Mouse (Mus musculus) heart, postnatal 0 days (tissue): ENCODE measurements around the gene Adcy6. TPM values are rescaled to one million over a fixed set of nuclear protein-coding genes. Genes with fewer than 3 reads are reported as not detected.

ENCODE experiments used
- ATAC-seq: fragments of 200-750 bp; cut with Nextera tagmentation; 2 replicates; pipeline ENCODE4 v1.8.0; 2017; ENCODE audit warnings: low read depth, moderate number of reproducible peaks, moderate library complexity; ENCODE audit not compliant: insufficient read depth
- DNase-seq: peaks from one replicate; pipeline ENCODE4 v3.0.0-alpha.2; 2016; ENCODE audit warnings: low spot score
- H3K27ac ChIP-seq: fragments of 300-500 bp; sonication (generic); 2 replicates; pipeline ENCODE4 v1.5.1; 2014; ENCODE audit warnings: low read depth, mild to moderate bottlenecking
- H3K27me3 ChIP-seq: fragments of 300-500 bp; sonication (generic); 2 replicates; pipeline ENCODE4 v1.6.1; 2014; ENCODE audit warnings: low read length, mixed read lengths; ENCODE audit not compliant: control insufficient read depth, insufficient read depth
- H3K36me3 ChIP-seq: fragments of 300-500 bp; sonication (generic); replicated peaks from 2 replicates; pipeline ENCODE4 v1.6.1; 2014; ENCODE audit warnings: low read length, mixed read lengths; ENCODE audit not compliant: control insufficient read depth, insufficient read depth
- H3K4me1 ChIP-seq: fragments of 300-500 bp; sonication (generic); 2 replicates; pipeline ENCODE4 v1.6.1; 2014; ENCODE audit warnings: antibody characterized with exemption; ENCODE audit not compliant: control insufficient read depth, insufficient read depth
- H3K4me2 ChIP-seq: fragments of 300-500 bp; sonication (generic); 2 replicates; pipeline ENCODE4 v1.6.1; 2014; ENCODE audit warnings: low read depth, mild to moderate bottlenecking, low read length, moderate library complexity
- H3K4me3 ChIP-seq: fragments of 300-500 bp; sonication (generic); 2 replicates; pipeline ENCODE4 v1.5.1; 2014; ENCODE audit warnings: low read depth, low read length
- H3K9ac ChIP-seq: fragments of 300-500 bp; sonication (generic); replicated peaks from 2 replicates; pipeline ENCODE4 v1.6.1; 2014; ENCODE audit warnings: low read depth, low read length, mixed read lengths
- H3K9me3 ChIP-seq: fragments of 300-500 bp; sonication (generic); replicated peaks from 2 replicates; pipeline ENCODE4 v1.6.1; 2016; ENCODE audit warnings: low read length; ENCODE audit not compliant: control insufficient read depth
- CTCF ChIP-seq: IDR thresholded peaks from 2 replicates; pipeline ENCODE4 v1.5.1; 2016; ENCODE audit warnings: antibody characterized with exemption, control low read depth, low read depth
- EP300 ChIP-seq: IDR thresholded peaks from 2 replicates; pipeline ENCODE4 v1.6.1; 2016; ENCODE audit warnings: antibody characterized with exemption, low read depth
- WGBS: fragments of 180-500 bp; shearing (Covaris S2); extraction: QIAGEN DNeasy Blood & Tissue Kit; methylation state at CpG from one replicate; pipeline ENCODE4 v1.1.7; 2014; 5-methylcytosine and 5-hydroxymethylcytosine counted together
- polyA plus RNA-seq: library from polyadenylated mRNA; unstranded; fragments of >200 nt; fragmentation: Nextera tagmentation; extraction: Ambion mirVana; gene quantifications from 2 replicates; pipeline ENCODE4 v1.2.1, GENCODE M21; 2015
- total RNA-seq: library from RNA; depleted of rRNA; stranded (reverse); fragments of >200 nt; gene quantifications from 2 replicates; pipeline ENCODE4 v1.2.3, GENCODE M21; 2014; ENCODE audit warnings: low replicate concordance

Gene Adcy6
- total and polyA plus RNA-seq, 2 experiments from 2014 or later, result 33.5 to 216 TPM

DNA sequence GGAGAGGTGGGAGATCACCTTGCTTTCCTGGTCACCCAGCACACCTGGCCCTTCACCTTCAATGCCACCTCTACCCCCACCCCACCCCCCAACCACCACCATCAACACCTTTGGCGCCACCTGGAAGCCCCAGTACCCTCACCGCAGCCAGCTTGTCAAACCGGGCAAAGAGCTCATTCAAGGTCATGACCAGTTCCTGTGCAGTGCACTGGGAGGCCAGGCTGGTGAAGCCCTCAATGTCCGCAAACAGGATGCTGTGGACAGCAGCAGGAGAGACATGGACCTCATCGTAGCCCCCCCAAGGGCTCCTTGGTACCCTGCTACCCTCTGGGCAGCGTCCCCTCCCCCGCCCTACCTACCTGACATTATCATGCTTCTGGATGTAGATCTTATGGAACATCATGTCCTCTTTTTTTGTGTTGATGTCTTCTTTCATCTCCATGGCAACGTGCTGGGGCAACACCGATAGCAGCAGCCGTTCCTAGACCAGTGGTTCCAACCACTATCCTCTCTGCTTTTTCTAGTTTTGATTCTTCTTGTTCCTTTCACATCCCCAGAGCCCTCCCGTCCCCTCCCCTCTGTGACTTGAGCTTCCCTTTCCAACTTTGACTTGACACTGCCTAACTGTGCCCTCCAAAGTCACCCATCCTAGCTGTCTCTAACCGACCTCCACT, 9.7 kb downstream of the Adcy6 start:
- Histone ChIP-seq H3K4me3 (no peak overlapping the region), H3K4me1 (peaks cover 38% of the 10 kb centered on the region), H3K36me3 (peaks cover 69% of the 10 kb centered on the region), H3K4me2 (peak overlapping the region; percentile 86; the same call in 1 of the 2 replicates), H3K9ac (no peak overlapping the region), H3K9me3 (no peaks in the 10 kb centered on the region), H3K27ac (peak overlapping the region; percentile 39; the same call in 1 of the 2 replicates), H3K27me3 (no peaks in the 10 kb centered on the region)
- DNase-seq, result no peak
- WGBS, result 63% methylated on average over 12 of the region's 12 CpGs
- ATAC-seq, result no peak
- TF ChIP-seq EP300 (no peak), CTCF (no peak)

DNA sequence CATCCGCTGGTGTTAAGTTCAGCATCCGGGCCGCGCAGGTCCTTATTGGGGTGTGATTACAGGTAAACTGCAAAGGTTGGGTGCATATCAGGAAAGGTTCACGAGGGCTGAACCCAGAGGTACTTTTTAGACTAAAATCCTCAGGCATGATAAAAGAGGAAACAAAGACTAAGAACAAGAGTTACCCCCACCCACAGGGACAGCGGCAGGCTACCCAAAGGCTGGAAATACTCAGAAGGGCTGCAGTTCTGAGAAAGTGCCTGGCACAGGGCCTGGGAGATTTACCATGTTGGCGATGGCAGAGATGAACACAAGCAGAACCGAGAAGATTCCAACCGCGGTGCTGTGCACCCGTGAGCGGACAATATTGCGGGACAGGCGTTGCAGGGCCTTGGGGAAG, 13.3 kb downstream of the Adcy6 start:
- no peak overlapping the region for H3K4me2 ChIP-seq

DNA sequence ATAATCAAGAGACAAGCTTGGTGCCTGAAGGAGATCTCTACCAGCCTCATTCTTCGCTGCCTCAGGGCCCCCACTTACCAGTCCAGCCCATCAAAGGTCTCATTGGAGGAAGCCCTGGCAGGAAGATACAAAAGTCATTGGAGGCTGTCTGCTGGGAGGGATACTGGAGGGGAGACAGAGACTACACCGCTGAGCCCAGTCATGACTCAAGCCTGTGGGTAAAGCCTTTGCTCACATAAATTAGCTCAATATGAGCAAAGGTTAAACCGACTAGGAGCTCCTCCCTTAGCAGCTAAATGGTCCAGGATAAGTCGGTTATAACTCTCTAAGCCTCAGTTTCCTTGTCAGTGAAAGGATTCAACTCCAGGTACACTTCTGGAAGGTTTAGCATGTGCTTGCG, 14.8 kb downstream of the Adcy6 start:
- 90% methylated on average over 5 of the region's 5 CpGs for WGBS
- TF ChIP-seq EP300 (no peak), CTCF (no peak)

More for the DNA sequence above, 13.3 kb downstream of the Adcy6 start:
- no peak for TF ChIP-seq CTCF
- TF ChIP-seq EP300, result no peak
- Histone ChIP-seq H3K9me3 (no peaks in the 10 kb centered on the region), H3K4me3 (no peak overlapping the region), H3K27me3 (no peaks in the 10 kb centered on the region), H3K27ac (no peak overlapping the region), H3K9ac (no peak overlapping the region), H3K4me1 (peaks cover 14% of the 10 kb centered on the region), H3K36me3 (peaks cover 91% of the 10 kb centered on the region)
- WGBS, result 90% methylated on average over 14 of the region's 14 CpGs
- ATAC-seq (no peak), DNase-seq (no peak)

GRCm38 (mm10) chr15:98594193-98594592, 15.7 kb downstream of the Adcy6 start:
- DNase-seq, result no peak

More for the DNA sequence above, 14.8 kb downstream of the Adcy6 start:
- Histone ChIP-seq H3K4me1 (no peaks in the 10 kb centered on the region), H3K27ac (no peak overlapping the region), H3K4me3 (no peak overlapping the region), H3K4me2 (no peak overlapping the region), H3K27me3 (no peaks in the 10 kb centered on the region), H3K36me3 (peaks cover 98% of the 10 kb centered on the region), H3K9ac (no peak overlapping the region), H3K9me3 (no peaks in the 10 kb centered on the region)
- DNase-seq (no peak), ATAC-seq (no peak)

GRCm38 (mm10) chr15:98591396-98591795, 18.5 kb downstream of the Adcy6 start:
- H3K9ac ChIP-seq, result 0 out of 2 replicates have a peak overlapping the region, but pooled peaks have one; percentile 6
- ATAC-seq (no peak), DNase-seq (no peak)
- no peak overlapping the region for H3K4me3 ChIP-seq
- peaks cover 81% of the 10 kb centered on the region for H3K36me3 ChIP-seq
- 66% methylated on average over 4 of the region's 4 CpGs for WGBS
- H3K4me2 ChIP-seq, result no peak overlapping the region
- H3K9me3 ChIP-seq, result no peaks in the 10 kb centered on the region
- TF ChIP-seq EP300, result no peak
- no peak for TF ChIP-seq CTCF
- no peaks in the 10 kb centered on the region for H3K4me1 ChIP-seq
- H3K27me3 ChIP-seq, result no peaks in the 10 kb centered on the region
- no peak overlapping the region; the same call in 1 of the 2 replicates for H3K27ac ChIP-seq

More at GRCm38 (mm10) chr15:98594193-98594592, 15.7 kb downstream of the Adcy6 start:
- TF ChIP-seq CTCF (no peak), EP300 (no peak)
- ATAC-seq, result no peak
- Histone ChIP-seq H3K4me1 (no peaks in the 10 kb centered on the region), H3K27me3 (no peaks in the 10 kb centered on the region), H3K4me3 (no peak overlapping the region), H3K36me3 (peaks cover 98% of the 10 kb centered on the region), H3K9ac (no peak overlapping the region), H3K9me3 (no peaks in the 10 kb centered on the region), H3K4me2 (no peak overlapping the region), H3K27ac (no peak overlapping the region)
- 64% methylated on average over 19 of the region's 19 CpGs for WGBS
